Mouse (Mus musculus): Measurements from ENCODE around the gene Fxyd3.

The Fxyd3 gene

GRCm38 (mm10) chr7:31098697-31099611 is 22.4 kb upstream of the Fxyd3 start:
- no peak for DNase-seq (ENCODE audit: low spot score in 2 of 2)

GRCm38 (mm10) chr7:31097583-31098248 is 21.2 kb upstream of the Fxyd3 start:
- DNase-seq (ENCODE audit: low spot score in 2 of 2): peak; percentile 91 to 92

- no peak for DNase-seq (ENCODE audit: low spot score in 2 of 2)
These were observed 20.5 kb upstream of the Fxyd3 start for GRCm38 (mm10) chr7:31096892-31097564.

GRCm38 (mm10) chr7:31094774-31095501 is 18.4 kb upstream of the Fxyd3 start:
- DNase-seq (ENCODE audit: low spot score in 2 of 2): no peak

- no peak for DNase-seq (ENCODE audit: low spot score in 2 of 2)
These were observed 13.2 kb upstream of the Fxyd3 start for GRCm38 (mm10) chr7:31089721-31090120.

GRCm38 (mm10) chr7:31088206-31088605 is 11.7 kb upstream of the Fxyd3 start:
- DNase-seq (ENCODE audit: low spot score in 2 of 2): no peak

GRCm38 (mm10) chr7:31087262-31087661 is 10.8 kb upstream of the Fxyd3 start:
- no peak for DNase-seq (ENCODE audit: low spot score in 2 of 2)

- DNase-seq (ENCODE audit: low spot score in 2 of 2): no peak
These were observed 9.8 kb upstream of the Fxyd3 start for GRCm38 (mm10) chr7:31086175-31086755.

GRCm38 (mm10) chr7:31085171-31085570 is 8.7 kb upstream of the Fxyd3 start:
- no peak for DNase-seq (ENCODE audit: low spot score in 2 of 2)

- no peak for DNase-seq (ENCODE audit: low spot score in 2 of 2)
These were observed 7.6 kb upstream of the Fxyd3 start for GRCm38 (mm10) chr7:31084140-31084539.

- no peak for DNase-seq (ENCODE audit: low spot score in 2 of 2)
These were observed 6.5 kb upstream of the Fxyd3 start for GRCm38 (mm10) chr7:31082831-31083588.

- no peak for DNase-seq (ENCODE audit: low spot score in 2 of 2)
These were observed 5.6 kb upstream of the Fxyd3 start for GRCm38 (mm10) chr7:31082106-31082505.

- no peak for DNase-seq (ENCODE audit: low spot score in 2 of 2)
These were observed 4.6 kb upstream of the Fxyd3 start for GRCm38 (mm10) chr7:31081106-31081505.

GRCm38 (mm10) chr7:31080611-31081010 is 4.1 kb upstream of the Fxyd3 start:
- no peak for DNase-seq (ENCODE audit: low spot score in 2 of 2)

- DNase-seq (ENCODE audit: low spot score in 2 of 2): no peak
These were observed 3.2 kb upstream of the Fxyd3 start for GRCm38 (mm10) chr7:31079670-31080069.

- peak; percentile 76 to 81 for DNase-seq (ENCODE audit: low spot score in 2 of 2)
These were observed 1.5 kb upstream of the Fxyd3 start for GRCm38 (mm10) chr7:31077885-31078445.

- DNase-seq (ENCODE audit: low spot score in 2 of 2): peak in 1 of 2 experiments; percentile 33
These were observed 966 bp upstream of the Fxyd3 start for GRCm38 (mm10) chr7:31077470-31077869.

- no peak for DNase-seq (ENCODE audit: low spot score in 2 of 2)
These were observed 1.8 kb downstream of the Fxyd3 start for GRCm38 (mm10) chr7:31074713-31075069.

GRCm38 (mm10) chr7:31074061-31074712 is 2.3 kb downstream of the Fxyd3 start:
- no peak for DNase-seq (ENCODE audit: low spot score in 2 of 2)

- DNase-seq (ENCODE audit: low spot score in 2 of 2): no peak
These were observed 3.0 kb downstream of the Fxyd3 start for GRCm38 (mm10) chr7:31073546-31073945.
